Mouse (Mus musculus): ENCODE results near the gene Bank1.
A peak's percentile ranks its signal among the peaks of the same experiment; 100 is the strongest.

The Bank1 gene

DNA sequence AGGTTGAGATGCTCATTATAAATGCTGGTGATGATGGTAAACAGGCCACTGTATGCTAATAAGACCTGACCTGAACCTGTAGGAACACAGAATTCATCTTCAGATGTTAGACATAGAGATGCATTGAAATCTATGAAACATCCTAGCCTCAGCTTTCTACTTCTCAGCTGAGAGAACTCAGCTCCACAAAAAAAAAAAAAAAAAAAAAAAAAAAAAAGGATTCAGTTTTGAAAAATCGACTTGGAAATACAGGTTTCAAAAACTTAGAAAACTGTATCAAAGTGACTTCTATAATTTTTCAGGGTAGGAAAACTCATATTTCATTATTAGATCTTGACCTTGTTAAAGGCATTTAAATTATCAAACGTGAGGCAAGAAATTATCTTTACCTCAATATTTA, 222.5 kb downstream of the Bank1 start:
- DNase-seq (ENCODE audit: low spot score in 2 of 2) = no peak

DNA sequence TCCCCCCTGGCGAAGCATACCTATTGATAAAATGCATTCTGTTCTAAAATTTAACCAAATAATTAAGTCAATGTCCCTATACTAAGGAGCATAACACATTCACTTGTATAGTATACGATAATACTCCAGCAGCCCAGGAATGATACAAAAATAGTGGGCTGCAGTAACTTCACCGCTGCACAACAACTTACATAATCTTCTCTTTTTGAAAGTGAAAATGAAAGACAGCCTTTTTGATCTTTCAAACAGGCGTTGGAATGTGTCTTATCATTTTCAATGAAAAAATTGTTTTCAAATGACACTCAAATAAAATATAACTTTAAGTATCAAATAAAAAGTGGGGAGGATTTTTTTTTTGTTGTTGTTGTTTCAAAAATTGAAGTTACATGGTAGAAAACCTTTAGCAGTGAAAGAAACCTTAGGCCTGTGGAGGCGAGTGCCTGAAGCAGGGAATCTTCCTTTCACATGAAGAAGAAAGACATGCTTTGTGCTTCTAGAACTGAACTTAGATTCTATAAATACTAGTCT, 224.8 kb downstream of the Bank1 start:
- no peak for DNase-seq (ENCODE audit: low spot score in 2 of 2)

DNA sequence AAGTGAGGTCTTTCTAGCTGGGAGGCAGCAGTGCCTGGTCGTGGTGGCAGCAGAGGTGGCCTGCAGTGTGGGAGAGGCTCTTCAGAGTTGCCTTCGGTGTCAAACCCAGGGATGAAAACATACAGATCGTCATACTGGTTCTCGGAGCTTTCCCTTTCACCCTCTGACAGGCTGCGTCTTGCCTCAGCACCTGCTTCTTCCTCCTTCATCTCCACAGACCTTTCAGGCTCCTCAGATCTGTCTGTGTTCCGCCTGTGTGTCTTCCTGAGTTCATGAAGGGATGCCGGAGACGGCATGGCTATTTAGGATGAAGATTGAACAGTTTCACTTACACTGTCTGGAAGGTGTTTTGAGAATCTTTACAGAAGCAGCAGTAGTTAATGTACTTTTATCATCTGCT, 225.6 kb downstream of the Bank1 start:
- no peak for DNase-seq (ENCODE audit: low spot score in 2 of 2)

DNA sequence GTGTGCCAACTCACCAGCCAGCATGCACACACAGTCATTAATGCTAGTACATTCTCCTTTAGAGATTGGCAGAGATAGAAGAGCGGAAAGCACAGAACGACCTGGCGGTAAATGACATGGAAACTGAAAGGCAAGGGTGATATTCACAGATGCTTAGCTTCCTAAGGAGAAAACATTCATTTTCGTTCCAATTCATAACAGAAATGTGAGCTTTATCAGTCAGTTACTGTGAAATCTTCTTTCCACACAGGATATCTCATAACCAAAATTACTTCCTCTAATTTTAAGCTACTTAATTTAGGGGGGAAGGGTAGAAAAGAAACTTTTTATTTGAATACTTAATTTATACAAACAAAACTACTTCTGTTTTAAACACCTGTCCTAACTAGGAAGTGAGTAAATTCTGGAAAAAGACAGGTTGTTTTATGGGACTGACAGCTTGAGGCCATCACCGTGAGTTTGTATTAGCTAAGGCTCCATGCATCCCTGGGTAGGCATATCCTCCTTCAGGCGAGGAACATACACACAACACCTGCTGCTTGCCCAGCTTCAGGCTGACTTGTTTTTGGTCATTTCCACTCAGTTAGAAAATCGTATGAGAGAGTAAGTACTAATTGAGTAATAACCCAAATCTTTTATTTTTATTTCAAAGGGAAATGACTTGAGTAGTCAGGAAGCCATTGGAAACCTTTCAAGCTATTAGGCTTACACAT, 238.8 kb downstream of the Bank1 start:
- no peak for DNase-seq (ENCODE audit: low spot score in 2 of 2)

DNA sequence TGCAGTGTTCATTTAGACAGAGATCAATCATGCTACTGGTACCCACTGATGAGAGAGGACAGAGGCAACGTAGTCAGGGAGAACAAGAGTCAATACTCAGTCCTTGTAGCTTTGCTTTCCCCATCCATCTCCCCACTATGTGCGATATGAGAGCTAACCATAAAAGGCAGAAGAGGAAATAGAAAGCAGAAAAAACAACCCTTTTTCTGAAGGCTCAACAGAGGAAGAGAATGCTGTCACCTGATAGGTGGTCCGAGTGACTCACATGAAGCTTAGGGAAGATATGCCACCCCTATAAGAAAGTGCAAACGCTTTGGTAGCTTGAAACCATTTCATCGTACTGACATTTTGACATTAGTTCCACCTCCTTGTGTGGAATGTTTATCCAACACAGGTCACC, 239.4 kb downstream of the Bank1 start:
- no peak for DNase-seq (ENCODE audit: low spot score in 2 of 2)

DNA sequence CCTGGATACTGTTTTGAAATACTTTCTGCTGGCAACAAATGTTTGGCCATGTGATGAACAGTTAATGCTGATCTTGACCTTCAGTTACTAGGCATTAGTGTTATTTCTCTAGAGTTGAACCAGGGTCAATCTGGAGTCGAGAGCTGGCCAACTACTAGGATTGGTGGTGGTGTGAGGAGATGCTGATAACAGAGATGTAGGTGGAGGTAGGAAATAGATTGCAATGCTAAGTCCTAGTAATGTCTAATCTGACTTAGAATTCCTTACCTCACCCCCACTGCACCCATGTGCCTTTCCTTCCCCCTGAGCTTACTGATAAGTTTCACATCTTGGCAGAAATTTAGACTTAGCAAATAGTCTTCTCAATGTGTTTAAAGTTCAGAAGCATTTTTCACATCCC, 240.8 kb downstream of the Bank1 start:
- DNase-seq (ENCODE audit: low spot score in 2 of 2) = no peak

DNA sequence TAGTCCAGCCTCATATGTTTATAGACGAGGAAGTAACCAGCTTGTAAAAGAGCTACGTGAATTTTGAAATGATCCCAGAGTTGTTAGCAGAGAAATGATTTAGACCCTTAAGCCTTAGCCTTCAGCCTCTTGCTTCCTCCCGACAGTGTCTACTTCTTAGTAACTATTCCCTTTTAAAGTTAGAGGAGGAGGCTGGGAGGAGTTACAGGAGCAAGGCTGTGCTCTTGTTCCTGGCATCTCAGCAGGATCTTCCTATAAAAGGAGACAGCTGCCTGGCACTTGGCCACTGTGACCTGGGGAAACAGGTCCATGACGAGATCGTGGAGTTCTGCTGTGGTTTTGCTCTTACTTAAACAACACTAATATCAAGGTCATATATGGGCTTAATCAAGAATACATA, 241.8 kb downstream of the Bank1 start:
- no peak for DNase-seq (ENCODE audit: low spot score in 2 of 2)

DNA sequence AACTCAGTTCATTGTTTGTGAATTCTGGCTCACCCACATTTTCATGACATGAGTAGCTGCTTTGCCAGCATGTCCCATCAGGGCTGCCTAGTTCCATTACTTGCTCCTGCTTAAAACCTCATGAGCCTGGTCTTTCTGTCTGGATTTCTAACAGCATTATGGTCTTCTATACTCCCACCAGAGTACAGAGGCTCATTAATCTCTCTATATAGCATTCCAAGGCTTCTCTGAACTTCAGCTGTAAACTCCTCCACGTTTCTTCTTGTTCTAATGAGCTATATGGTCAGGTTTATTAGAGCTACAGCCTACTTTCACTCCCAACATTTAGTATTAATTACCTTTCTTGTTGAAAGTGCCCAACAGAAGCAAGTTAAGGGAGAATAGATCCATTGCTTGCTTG, 244.6 kb downstream of the Bank1 start:
- no peak for DNase-seq (ENCODE audit: low spot score in 2 of 2)

DNA sequence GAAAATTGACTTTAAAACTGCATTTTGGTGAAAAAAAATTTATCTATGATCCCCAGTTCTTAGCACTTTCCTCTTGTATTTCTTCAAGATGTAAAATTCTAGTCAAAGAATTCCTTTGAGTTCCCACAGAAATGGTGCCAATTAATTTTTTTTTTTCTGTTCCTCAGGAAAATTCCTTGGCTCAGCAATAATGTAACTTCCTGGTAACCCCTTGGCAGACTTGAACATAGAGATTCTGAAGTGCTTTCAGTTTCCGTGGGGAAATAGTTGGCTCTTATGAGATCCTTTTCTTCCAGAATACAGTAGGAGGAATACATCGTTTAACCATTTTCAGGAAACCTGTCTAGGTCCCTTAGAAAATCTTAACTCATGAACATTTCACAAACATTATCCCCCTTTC, 247.3 kb downstream of the Bank1 start:
- no peak for DNase-seq (ENCODE audit: low spot score in 2 of 2)

DNA sequence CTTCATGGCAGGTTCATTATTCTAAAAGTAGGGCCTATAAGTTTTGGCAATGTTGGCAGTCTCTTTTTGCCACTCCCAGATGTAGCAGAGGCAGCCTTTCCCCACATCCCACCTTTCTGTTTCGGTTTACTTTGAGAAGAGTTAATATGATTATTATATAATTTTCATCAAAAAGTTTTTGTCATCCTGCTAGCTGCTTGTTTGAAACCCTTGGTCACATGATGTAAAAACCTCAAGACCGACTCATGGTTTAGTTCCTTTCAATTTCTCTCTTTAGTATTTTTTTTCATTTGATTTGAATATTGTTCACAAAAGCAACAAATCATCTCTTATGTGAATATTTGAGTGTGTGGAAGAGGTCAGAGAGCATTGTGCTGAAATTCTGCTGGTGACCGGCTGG, 255.5 kb downstream of the Bank1 start:
- DNase-seq (ENCODE audit: low spot score in 2 of 2) = no peak

DNA sequence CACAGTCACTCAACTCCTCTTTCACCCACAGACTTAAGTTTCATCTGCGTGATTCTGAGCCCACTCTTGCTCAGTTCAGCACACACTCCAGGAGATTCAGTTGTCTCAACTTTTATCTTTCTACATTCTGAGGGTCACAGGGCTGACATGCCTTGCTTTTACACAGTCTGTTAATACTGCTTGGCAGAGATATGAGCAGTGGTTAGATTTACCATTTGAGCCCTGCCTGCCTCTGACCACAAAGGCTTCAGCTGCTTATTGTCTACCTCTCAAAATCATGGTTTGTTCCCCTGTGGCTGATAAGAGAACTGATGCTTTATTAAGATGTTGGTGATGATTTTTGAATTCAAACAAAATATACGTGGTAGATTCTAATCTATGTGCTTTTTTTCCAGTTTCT, 264.0 kb downstream of the Bank1 start:
- no peak for DNase-seq (ENCODE audit: low spot score in 2 of 2)

DNA sequence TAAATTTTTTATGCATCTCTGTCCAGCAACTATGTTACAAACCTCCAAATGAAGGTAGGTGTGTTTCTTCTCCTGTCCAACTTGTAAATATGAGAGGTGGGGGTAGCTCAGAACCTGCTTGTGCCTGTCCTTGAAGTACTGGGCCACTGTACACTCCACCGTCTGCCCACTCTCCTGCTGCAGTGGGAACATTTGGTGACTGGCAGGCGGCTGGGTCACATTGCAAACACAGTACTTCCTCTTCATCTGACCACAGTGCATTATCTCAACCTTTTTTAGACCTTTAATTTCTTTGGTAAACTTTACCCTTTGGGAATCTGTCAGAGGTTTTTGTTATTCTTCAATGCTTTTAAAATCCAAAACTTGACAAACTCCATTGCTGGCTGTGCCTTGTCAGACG, 275.2 kb downstream of the Bank1 start:
- DNase-seq (ENCODE audit: low spot score in 2 of 2) = no peak

DNA sequence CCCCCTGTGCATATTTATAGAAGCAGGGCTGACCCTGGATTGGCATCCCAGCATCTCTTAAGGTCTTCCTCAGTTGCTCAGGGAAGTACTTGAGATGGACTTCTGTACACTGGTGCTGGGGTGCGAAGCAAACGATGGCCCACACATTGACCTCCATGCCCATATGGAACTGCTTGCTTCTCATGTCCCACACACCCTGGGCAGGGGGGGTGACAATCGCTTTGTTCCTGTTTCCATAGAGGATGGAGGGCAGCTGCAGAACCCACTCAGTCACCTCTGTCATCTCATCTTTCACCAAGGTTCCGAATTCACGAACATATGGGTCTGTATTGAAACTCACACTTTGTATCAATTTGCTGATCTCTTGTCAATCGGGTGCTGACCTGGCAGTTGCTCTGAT, 275.7 kb downstream of the Bank1 start:
- no peak for DNase-seq (ENCODE audit: low spot score in 2 of 2)

DNA sequence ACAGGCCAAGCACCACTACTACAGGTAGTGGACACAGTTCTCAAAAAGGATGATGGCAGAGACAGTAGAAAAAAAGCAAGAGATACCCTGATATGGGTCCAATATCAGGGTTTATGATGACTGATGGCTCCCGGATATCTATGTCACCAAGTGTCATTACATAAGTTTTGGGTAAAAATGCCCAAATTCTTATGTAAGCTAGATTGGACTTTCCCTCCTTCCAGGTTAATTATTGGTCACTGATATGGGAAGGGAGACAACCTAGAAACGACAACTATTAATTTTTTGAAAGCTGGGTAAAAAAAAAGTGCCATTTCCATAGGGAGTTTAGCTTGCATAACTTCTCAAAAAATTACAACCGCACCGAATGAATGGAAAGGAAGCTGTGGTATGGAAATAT, 277.8 kb downstream of the Bank1 start:
- DNase-seq (ENCODE audit: low spot score in 2 of 2) = no peak

DNA sequence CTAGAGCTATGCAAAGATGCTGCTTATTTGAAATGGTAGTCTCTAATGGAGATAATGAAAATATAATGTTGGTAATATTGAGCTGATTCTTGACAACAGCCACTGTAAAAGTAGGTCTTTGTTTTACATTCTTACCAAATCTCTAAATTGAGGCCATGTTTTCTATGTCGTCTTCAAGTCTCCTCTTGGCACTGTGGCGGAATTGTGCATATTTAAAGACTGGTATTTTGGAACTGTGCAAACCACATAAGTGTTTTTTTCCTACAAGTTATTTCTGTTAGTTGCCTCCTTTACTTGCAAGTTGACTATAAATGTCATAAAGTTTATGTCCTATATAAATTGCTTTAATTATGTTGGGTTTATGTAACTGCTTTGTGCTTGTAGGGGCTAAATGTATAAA, 280.5 kb downstream of the Bank1 start:
- DNase-seq (ENCODE audit: low spot score in 2 of 2) = no peak

DNA sequence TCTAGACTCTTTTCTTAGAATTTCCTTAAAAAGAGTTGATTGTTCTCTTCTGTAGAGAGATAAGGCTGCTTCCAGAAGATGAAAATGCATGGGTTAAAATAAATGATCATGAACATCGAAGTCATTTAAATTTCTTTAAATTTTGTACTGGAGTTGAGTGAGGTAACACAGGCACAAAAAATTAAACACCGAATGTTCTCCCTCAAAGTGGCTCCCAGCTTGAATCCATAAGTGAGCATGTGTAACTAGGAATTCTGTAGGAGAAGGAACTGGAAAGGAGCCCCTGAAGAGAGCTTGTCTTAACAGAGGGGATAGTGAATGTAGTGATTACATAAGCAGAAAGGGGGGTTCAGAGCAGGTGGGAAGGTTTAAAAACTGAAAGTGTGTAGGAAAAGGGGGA, 285.8 kb downstream of the Bank1 start:
- DNase-seq (ENCODE audit: low spot score in 2 of 2) = no peak

DNA sequence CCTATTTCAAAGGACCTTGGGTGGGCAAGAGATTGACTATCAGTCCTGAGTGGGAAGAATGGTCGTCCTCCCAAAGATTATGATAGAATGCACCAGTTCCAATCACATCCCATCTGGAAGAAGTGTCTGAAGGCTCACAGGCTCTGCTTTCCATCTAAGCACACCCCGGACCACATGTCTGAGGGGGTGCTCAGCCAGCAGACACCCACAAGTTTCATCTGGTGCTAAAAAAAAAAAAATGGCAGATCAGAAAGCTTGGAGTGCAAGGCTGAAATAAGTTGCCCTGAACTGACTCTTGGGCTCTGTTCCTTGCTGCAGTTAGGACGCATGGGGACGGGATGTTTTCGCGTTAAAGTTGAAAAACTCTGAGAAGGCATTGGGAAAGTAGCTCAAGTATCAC, 286.4 kb downstream of the Bank1 start:
- no peak for DNase-seq (ENCODE audit: low spot score in 2 of 2)

DNA sequence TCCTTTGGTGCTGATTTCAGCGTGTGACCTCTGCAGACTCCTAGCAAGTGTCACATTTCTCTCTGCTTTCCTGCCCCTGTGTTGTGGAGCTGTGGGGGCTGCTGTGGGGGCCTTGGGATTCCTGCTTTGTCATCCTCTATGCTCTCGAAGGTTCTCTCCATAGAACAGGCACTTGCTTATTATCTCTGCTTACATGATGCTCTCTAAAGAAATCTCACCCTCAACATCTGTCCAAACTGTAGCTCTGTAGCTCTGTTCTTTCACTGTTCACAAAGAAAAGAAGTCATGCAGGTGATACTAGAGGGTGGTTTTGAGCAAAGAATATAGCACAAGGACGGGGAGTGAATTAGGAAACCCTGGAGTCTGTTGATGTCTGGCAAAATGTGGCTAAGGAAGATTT, 288.6 kb downstream of the Bank1 start:
- no peak for DNase-seq (ENCODE audit: low spot score in 2 of 2)

DNA sequence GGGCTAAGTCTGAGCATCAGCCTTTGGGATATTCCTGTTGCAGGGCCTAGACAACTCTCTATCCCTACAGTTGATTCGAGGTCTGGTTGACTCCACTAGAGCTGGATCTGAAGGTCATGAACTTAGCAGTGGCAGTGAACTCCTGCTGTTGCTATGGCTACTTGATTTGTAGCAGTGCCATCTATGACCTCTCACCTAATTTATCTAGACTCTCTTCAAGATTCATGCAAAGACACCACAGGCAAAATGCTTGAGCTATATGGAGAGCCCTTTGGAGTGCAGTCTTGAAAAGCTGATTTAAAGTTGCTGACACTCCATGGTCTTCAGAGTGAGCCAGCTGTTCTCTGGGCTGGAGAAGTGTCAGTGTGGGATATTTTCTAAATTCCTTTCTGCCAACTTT, 290.1 kb downstream of the Bank1 start:
- no peak for DNase-seq (ENCODE audit: low spot score in 2 of 2)

DNA sequence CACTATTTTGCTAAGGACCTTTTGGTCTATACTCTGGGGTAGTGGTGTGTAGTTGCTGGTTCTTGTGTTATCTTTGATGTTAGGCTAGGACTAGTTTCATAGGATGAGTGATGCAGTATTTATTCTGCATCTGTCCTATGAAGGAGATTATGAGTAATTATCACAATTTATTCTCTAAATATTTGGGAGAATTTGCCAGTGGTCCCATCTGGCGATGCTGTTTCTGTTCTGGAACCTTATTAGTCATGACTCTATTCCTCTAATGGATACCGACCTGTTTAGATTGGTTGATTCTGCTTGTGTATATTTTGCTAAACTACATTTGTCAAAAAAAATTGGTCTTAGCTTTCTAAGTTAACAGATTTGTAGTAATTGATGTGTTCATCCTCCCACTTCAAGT, 301.0 kb downstream of the Bank1 start:
- no peak for DNase-seq (ENCODE audit: low spot score in 2 of 2)

DNA sequence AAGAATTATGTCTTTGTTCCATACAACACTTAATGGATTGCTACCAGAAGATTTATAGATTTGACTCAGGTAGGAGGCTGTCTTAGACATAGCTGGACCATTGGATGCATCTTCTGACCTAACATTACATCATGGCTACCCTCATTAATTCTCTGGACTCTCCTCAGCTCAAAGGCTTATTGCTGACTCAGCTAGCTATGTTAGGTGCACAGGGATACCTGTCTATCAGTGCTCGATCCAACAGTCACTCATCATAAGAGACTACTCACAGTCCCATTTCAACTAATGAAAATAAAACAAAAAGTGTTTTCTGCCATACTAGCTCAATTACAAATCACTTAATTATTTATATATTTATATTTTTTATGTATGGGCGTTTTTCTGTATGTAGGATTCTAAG, 308.3 kb downstream of the Bank1 start:
- DNase-seq (ENCODE audit: low spot score in 2 of 2) = no peak

DNA sequence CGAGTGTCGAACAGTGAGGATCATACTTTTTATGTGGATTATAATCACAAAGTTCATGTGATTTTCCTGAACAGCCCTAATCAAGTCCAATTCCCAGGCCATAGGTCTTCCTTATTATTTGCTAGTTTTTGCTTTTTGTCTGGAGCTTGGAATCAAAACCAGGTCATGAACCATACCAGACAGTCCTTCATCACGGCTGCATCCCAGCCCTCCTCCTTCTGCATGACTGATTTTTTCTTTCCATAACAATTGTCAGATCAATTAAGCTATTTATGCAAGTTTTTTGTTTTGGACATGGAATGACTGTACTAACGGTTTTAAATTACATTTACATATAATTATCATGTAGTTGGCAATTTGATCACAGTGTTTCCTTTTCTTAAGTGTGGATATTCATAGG, 315.2 kb downstream of the Bank1 start:
- no peak for DNase-seq (ENCODE audit: low spot score in 2 of 2)

DNA sequence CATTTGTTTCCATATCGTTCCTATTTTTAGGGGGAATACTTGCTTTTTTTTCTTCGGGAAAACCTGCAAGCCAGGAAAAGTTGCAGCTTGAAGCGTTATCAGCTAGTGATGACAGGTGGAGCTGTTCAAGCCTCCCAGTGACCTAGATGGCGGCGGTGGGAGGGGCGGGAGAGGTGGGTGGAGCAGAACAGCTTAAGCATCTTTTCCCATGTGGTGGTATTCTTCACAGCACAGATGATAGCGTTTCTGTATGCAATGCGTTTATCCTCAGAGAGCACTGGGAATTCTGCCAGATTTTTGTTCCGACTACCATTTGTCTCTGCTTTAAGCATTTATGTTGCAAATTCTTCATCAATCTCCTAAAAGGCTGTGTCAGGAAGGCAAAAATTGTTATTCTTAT, 318.0 kb downstream of the Bank1 start:
- peak; percentile 41 to 65 for DNase-seq (ENCODE audit: low spot score in 2 of 2)
